Mouse (Mus musculus) layer of hippocampus, adult 18-20 months (tissue): ENCODE data around the gene Zfp354a. TPM values are rescaled to one million over a fixed set of nuclear protein-coding genes. Genes with fewer than 3 reads are reported as not detected.

ENCODE experiments used
- total RNA-seq, 2 experiments: library from RNA; stranded (reverse); gene quantifications; 2 replicates each; pipeline ENCODE4 v1.2.3; 2021

Gene Zfp354a
- total RNA-seq, 2 experiments from 2014 or later, result 10.0 to 11.7 TPM

Other genes starting within 250 kb of the Zfp354a start
- gene Zfp354c, start 231.5 kb upstream of the Zfp354a start, total RNA-seq, result 10 to 100 TPM; 41.7 to 45.2 TPM
- 1 to 10 TPM; 2.8 to 3.3 TPM for gene Zfp879, start 217.7 kb upstream of the Zfp354a start, total RNA-seq
- gene Grm6, start 208.6 kb upstream of the Zfp354a start, total RNA-seq, result not detected
- gene Zfp454, start 171.6 kb upstream of the Zfp354a start, total RNA-seq, result 1 to 10 TPM; 5.2 to 7.2 TPM
- 10 to 100 TPM; 20.2 to 21.6 TPM for gene Zfp2, start 143.1 kb upstream of the Zfp354a start, total RNA-seq
- gene Zfp354b, start 127.6 kb upstream of the Zfp354a start, total RNA-seq, result 1 to 10 TPM; 6.6 to 7.0 TPM
- not detected for gene 4933414I15Rik, start 115.5 kb upstream of the Zfp354a start, total RNA-seq
- gene Prop1, start 105.5 kb upstream of the Zfp354a start, total RNA-seq, result not detected
- not detected for gene Olfr1378, start 92.7 kb upstream of the Zfp354a start, total RNA-seq
- not detected for gene Olfr1377, start 77.3 kb upstream of the Zfp354a start, total RNA-seq
- gene Olfr51, start 55.7 kb upstream of the Zfp354a start, total RNA-seq, result not detected
- not detected for gene Olfr54, start 45.0 kb upstream of the Zfp354a start, total RNA-seq
- gene Olfr1375, start 11.1 kb upstream of the Zfp354a start, total RNA-seq, result not detected
- gene Gm12569, start 161.2 kb downstream of the Zfp354a start, total RNA-seq, result not detected
- gene Clk4, start 202.5 kb downstream of the Zfp354a start, total RNA-seq, result 100 to 1,000 TPM; 120 to 127 TPM
- gene BC049762, start 203.8 kb downstream of the Zfp354a start, total RNA-seq, result not detected
- 1 to 10 TPM; 5.5 to 8.8 TPM for gene Col23a1, start 230.7 kb downstream of the Zfp354a start, total RNA-seq